Mouse (Mus musculus): ENCODE measurements around the gene Olfr69.
"Not testable (repeated sequence)": the region's sequence is repeated elsewhere in the genome, so short reads cannot be mapped to it uniquely, and the experiment has no call there.

The Olfr69 gene

GRCm38 (mm10) chr7:103771494-103771893 lies at the start of gene Olfr69:
Gene Olfr69, minus strand, starts transcription at chr7:103771594.
- DNase-seq: no peak

- not testable (repeated sequence) for DNase-seq
Measured at GRCm38 (mm10) chr7:103815085-103815484, 43.7 kb upstream of the Olfr69 start.

- DNase-seq: no peak
Measured at GRCm38 (mm10) chr7:103813766-103814165, 42.4 kb upstream of the Olfr69 start, which contains the start of gene Hbb-bt. Gene Hbb-bt, minus strand, starts transcription at chr7:103813996.

GRCm38 (mm10) chr7:103813152-103813551 lies 41.8 kb upstream of the Olfr69 start:
- DNase-seq: not testable (repeated sequence)

- no peak for DNase-seq
Measured at GRCm38 (mm10) chr7:103812174-103812573, 40.8 kb upstream of the Olfr69 start.

- DNase-seq: no peak
Measured at GRCm38 (mm10) chr7:103811223-103811845, 39.9 kb upstream of the Olfr69 start.

- no peak for DNase-seq
Measured at GRCm38 (mm10) chr7:103810746-103811145, 39.4 kb upstream of the Olfr69 start.

GRCm38 (mm10) chr7:103810296-103810695 lies 38.9 kb upstream of the Olfr69 start:
- DNase-seq: no peak

GRCm38 (mm10) chr7:103809801-103810155 lies 38.4 kb upstream of the Olfr69 start:
- DNase-seq: no peak

GRCm38 (mm10) chr7:103808971-103809800 lies 37.8 kb upstream of the Olfr69 start:
- no peak for DNase-seq

- not testable (repeated sequence) for DNase-seq
Measured at GRCm38 (mm10) chr7:103808120-103808519, 36.7 kb upstream of the Olfr69 start.

GRCm38 (mm10) chr7:103806856-103807255 lies 35.5 kb upstream of the Olfr69 start:
- DNase-seq: no peak

GRCm38 (mm10) chr7:103792669-103793388 lies 21.4 kb upstream of the Olfr69 start:
- DNase-seq: no peak

GRCm38 (mm10) chr7:103791721-103792120 lies 20.3 kb upstream of the Olfr69 start, which contains the start of gene Olfr67:
Gene Olfr67, minus strand, starts transcription at chr7:103791821.
- DNase-seq: no peak

- DNase-seq: no peak
Measured at GRCm38 (mm10) chr7:103779598-103779997, 8.2 kb upstream of the Olfr69 start, which contains the start of gene Olfr68. Gene Olfr68, minus strand, starts transcription at chr7:103779698.

GRCm38 (mm10) chr7:103777652-103778051 lies 6.3 kb upstream of the Olfr69 start:
- not testable (repeated sequence) for DNase-seq

- not testable (repeated sequence) for DNase-seq
Measured at GRCm38 (mm10) chr7:103767687-103768086, 3.7 kb downstream of the Olfr69 start.

- not testable (repeated sequence) for DNase-seq
Measured at GRCm38 (mm10) chr7:103762212-103762611, 9.2 kb downstream of the Olfr69 start.

GRCm38 (mm10) chr7:103757233-103757632 lies 14.2 kb downstream of the Olfr69 start, which contains the start of gene Olfr630:
Gene Olfr630, minus strand, starts transcription at chr7:103757333.
- DNase-seq: no peak

- DNase-seq: no peak
Measured at GRCm38 (mm10) chr7:103744843-103745242, 26.6 kb downstream of the Olfr69 start, which contains the start of gene Olfr629. Gene Olfr629, minus strand, starts transcription at chr7:103744943.

GRCm38 (mm10) chr7:103730074-103730473 lies 41.3 kb downstream of the Olfr69 start, which contains the start of gene Olfr628:
Gene Olfr628, plus strand, starts transcription at chr7:103730374.
- DNase-seq: no peak

GRCm38 (mm10) chr7:103716398-103716797 lies 55.0 kb downstream of the Olfr69 start:
- not testable (repeated sequence) for DNase-seq

All from lung, postnatal 10 days (tissue).